Mouse (Mus musculus): Measurements from ENCODE around the gene Dhx40.

DNA sequence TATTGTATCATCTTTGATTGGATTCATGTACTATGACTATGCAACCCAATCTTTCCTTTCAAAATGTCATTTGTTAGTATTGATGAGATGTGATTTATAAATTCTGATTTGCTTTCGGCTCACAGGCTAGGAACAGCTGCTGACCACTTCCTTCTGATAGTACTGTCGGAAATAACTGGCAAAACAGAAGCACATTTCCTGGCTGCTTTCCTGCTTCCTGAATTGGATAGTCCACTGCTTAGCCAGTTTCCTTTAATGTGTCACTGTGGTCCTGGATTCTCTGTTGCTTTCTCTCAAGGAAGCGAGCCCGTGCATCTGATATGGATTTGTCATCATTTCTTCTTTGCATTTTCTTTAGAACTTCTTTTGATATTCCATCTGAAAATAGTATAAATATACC is 37.7 kb downstream of the Dhx40 start:
- TF ChIP-seq GATA1 (IDR thresholded peaks at IDR 0.05; ENCODE audit: low read length) (no peak), TAL1 (IDR thresholded peaks at IDR 0.05; ENCODE audit: low read length) (no peak)
